Mouse (Mus musculus) heart, adult 9 months (tissue): ENCODE measurements at regions not wholly inside any gene's neighbourhood (a gene's known extent, or its start where the extent isn't known, plus 50 kb on each side); places are given as distances from the start of the nearest gene placed in this dataset.

Experiments used
- DNase-seq, 2 experiments: peaks; one replicate each; pipeline ENCODE4 v3.0.0; 2022; ENCODE audit warnings: low spot score in 2 of 2

- DNase-seq: no peak
Observed at GRCm38 (mm10) chr6:26779551-26779950, 970.5 kb upstream of the Pot1a start.

DNA sequence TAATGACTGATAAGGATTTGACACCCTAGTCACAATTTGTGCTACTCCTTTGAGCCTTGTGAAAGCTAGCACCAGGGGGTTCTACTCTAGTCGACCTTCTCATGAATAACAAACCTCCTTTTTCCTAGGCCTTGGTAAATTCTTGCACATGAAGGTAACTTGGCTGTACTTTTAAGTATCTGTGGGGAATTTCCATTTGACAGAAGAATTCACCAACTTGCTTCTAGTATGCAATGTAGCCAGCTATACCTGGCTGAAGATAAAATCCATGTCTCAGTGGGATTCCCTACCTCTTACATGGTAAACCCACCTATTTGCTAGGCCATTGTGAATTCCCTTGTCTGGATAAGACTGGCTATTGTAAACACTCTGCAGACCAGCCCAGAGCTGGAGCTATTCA lies 967.6 kb upstream of the Pot1a start:
- DNase-seq: no peak

GRCm38 (mm10) chr6:26766846-26767245 lies 957.8 kb upstream of the Pot1a start:
- DNase-seq: peak in 1 of 2 experiments; percentile 4

GRCm38 (mm10) chr6:26764727-26765126 lies 955.7 kb upstream of the Pot1a start:
- DNase-seq: peak in 1 of 2 experiments; percentile 4

- no peak for DNase-seq
Observed at GRCm38 (mm10) chr6:26761551-26761950, 952.5 kb upstream of the Pot1a start.
